Mouse (Mus musculus): Measurements from ENCODE around the gene Lifr. TPM values are rescaled to one million over a fixed set of nuclear protein-coding genes. Genes with fewer than 3 reads are reported as not detected.

Gene Lifr
- polyA plus RNA-seq, 1 experiment = 27.8 TPM

DNA sequence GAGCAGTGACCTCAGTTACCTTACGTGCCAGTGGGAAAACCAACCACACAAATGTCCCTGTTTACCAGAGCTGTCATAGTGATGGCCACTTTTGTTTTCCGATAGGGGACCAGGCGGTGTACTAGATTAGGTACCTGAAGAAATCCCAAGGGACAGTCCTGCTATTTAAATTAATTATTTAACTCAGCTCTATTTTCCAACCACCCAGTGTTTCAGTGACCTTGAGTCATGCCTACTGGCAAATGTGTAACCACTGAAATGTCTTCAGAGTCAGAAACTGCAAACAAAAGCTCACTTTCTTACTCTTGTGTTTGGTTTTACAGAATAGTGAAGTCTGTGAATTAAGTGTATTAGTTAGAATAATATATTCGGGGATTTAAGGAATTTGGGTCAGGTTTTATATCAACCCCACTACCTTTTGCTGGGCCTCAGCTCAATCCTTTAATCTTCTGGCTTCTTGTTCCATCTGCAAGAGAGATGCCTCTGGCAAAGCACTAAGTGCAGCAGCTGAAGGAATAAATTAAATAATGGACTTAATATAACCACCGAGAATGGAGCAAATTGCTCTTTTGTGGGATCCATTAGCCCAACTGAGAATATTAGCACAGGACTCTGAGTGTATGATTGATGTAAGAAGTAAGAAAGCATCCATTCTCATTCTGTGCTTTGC lies 33.5 kb downstream of the Lifr start:
- 0 out of 2 replicates have a peak, but pooled peaks cover 2% of the 10 kb centered on the region for H3K4me1 ChIP-seq (ENCODE audit: control insufficient read depth, insufficient read depth, insufficient read length)
- H3K27ac ChIP-seq (ENCODE audit: insufficient read depth, low read length) = no peak overlapping the region
- no peak overlapping the region for H3K4me3 ChIP-seq (ENCODE audit: extremely low read depth, insufficient read depth, insufficient read length)
- TF ChIP-seq CTCF (IDR thresholded peaks at IDR 0.05; ENCODE audit: extremely low read depth, insufficient read depth, insufficient read length, insufficient replicate concordance) (no peak), POLR2A (IDR thresholded peaks at IDR 0.05; ENCODE audit: low read depth, low read length) (no peak)
- H3K27me3 ChIP-seq (ENCODE audit: control insufficient read depth, insufficient read depth, low read length) = peaks cover 6% of the 10 kb centered on the region
- no peak for DNase-seq (ENCODE audit: low read depth in 1 of 2, low spot score in 2 of 2)
- 89% methylated on average over 5 of the region's 5 CpGs for WGBS
- H3K36me3 ChIP-seq (ENCODE audit: control insufficient read depth, insufficient read depth, low read length) = no peaks in the 10 kb centered on the region

DNA sequence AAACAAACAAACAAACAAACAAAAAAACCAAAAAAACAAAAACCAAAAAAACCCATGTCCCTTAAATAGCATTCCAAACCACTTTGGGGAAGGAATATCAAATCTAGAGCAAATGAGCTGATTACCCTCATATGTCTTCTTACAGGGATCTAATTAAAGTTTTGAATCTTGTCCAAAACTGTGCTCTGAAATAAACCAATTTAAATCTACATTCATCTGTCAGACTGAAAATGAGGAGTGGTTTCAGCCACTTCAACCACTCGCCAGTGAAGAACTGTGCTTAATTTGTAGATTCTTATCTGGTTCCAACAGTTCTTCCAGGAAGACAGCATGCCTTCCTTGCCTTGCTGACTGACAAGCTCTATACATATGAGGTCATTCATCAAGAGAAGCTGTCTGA lies 35.8 kb downstream of the Lifr start:
- H3K4me3 ChIP-seq (ENCODE audit: extremely low read depth, insufficient read depth, insufficient read length) = no peak overlapping the region
- no peak overlapping the region for H3K27ac ChIP-seq (ENCODE audit: insufficient read depth, low read length)
- no peak for DNase-seq (ENCODE audit: low read depth in 1 of 2, low spot score in 2 of 2)
- H3K4me1 ChIP-seq (ENCODE audit: control insufficient read depth, insufficient read depth, insufficient read length) = peaks cover 8% of the 10 kb centered on the region; the same call in 1 of the 2 replicates
- H3K36me3 ChIP-seq (ENCODE audit: control insufficient read depth, insufficient read depth, low read length) = no peaks in the 10 kb centered on the region
- TF ChIP-seq CTCF (IDR thresholded peaks at IDR 0.05; ENCODE audit: extremely low read depth, insufficient read depth, insufficient read length, insufficient replicate concordance) (no peak), POLR2A (IDR thresholded peaks at IDR 0.05; ENCODE audit: low read depth, low read length) (no peak)
- 24% methylated on average over 1 of the region's 1 CpGs for WGBS
- H3K27me3 ChIP-seq (ENCODE audit: control insufficient read depth, insufficient read depth, low read length) = peaks cover 19% of the 10 kb centered on the region

DNA sequence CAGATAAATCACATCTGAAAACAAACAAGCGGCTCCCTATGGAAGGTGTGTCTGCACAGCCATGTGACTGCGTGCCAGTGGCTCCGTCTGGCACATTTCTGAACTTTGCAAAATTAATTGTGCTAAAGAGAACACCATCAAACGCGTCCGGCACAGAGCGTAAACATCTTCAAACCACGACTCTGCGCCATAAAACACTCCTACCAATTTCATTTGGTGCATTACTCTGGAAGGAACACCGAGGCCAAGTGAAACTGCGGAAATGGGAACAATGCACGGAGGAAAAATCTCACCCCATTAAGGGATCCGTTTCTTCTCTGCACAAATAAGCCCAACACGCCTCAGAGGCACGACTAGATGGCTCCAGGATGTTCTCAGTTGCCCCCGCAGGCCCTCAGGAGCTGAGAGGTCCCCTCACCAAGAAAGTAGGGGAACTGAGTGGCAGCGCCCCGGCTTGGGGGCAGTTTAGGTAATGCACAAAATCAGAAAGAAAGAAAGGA lies 38.3 kb downstream of the Lifr start:
- H3K4me3 ChIP-seq (ENCODE audit: extremely low read depth, insufficient read depth, insufficient read length) = peak overlapping the region; percentile 65
- no peaks in the 10 kb centered on the region for H3K36me3 ChIP-seq (ENCODE audit: control insufficient read depth, insufficient read depth, low read length)
- 6% methylated on average over 18 of the region's 18 CpGs for WGBS
- peaks cover 19% of the 10 kb centered on the region for H3K27me3 ChIP-seq (ENCODE audit: control insufficient read depth, insufficient read depth, low read length)
- DNase-seq (ENCODE audit: low read depth in 1 of 2, low spot score in 2 of 2) = no peak
- H3K27ac ChIP-seq (ENCODE audit: insufficient read depth, low read length) = peak overlapping the region; percentile 48; the same call in 1 of the 2 replicates
- H3K4me1 ChIP-seq (ENCODE audit: control insufficient read depth, insufficient read depth, insufficient read length) = peaks cover 7% of the 10 kb centered on the region; the same call in 1 of the 2 replicates
- TF ChIP-seq POLR2A (IDR thresholded peaks at IDR 0.05; ENCODE audit: low read depth, low read length) (no peak), CTCF (IDR thresholded peaks at IDR 0.05; ENCODE audit: extremely low read depth, insufficient read depth, insufficient read length, insufficient replicate concordance) (no peak)

DNA sequence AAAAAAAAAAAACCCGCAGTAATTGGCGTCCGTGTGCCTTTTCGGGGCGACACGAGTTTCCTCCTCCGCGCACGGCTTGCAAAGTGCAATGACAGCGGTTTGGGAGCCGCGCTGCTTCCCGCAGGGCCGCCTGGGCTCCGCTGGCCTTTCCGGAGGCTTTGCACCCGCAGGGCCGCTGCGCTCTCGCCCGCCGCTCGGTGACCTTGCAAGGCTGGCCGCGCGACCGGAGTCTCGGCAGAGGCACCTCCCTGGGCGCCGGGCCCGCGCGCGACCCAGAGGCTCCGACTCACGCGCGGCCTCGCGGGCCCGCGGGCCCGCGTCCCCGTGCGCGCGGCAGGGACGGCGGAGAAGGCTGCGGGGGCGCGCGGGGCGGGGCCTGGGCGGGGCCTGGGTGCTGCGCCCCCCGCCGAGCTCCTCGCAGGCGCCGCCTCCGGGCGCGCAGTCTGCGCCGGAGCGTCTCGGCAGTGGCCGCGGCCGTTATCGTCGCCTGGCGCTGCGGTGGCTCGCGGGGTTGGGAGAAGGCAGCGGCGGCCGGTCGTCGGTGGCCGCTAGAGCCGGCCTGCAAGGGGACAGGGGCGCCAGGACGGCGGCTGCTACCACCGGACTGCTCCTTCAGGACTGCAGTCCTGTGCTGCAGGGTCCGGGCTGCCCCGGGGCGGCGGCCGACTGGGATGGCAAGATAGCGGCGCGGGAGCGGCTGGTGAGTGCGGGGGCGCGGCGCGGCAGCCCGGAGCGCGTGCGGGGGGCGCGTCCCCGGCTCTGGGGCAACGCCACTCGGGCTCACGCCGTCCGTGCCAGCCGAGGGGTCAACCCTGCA lies 38.9 kb downstream of the Lifr start:
- WGBS = under 1% methylated on average over 108 of the region's 116 CpGs
- Histone ChIP-seq H3K27ac (ENCODE audit: insufficient read depth, low read length) (peak overlapping the region; percentile 48), H3K4me1 (ENCODE audit: control insufficient read depth, insufficient read depth, insufficient read length) (peaks cover 7% of the 10 kb centered on the region; the same call in 1 of the 2 replicates), H3K27me3 (ENCODE audit: control insufficient read depth, insufficient read depth, low read length) (peaks cover 19% of the 10 kb centered on the region), H3K36me3 (ENCODE audit: control insufficient read depth, insufficient read depth, low read length) (no peaks in the 10 kb centered on the region), H3K4me3 (ENCODE audit: extremely low read depth, insufficient read depth, insufficient read length) (peak overlapping the region; percentile 76)
- peak; percentile 15; the same call in 1 of the 2 replicates for TF ChIP-seq POLR2A (IDR thresholded peaks at IDR 0.05; ENCODE audit: low read depth, low read length)
- TF ChIP-seq CTCF (IDR thresholded peaks at IDR 0.05; ENCODE audit: extremely low read depth, insufficient read depth, insufficient read length, insufficient replicate concordance) = no peak
- peak in 1 of 2 experiments; percentile 45 for DNase-seq (ENCODE audit: low read depth in 1 of 2, low spot score in 2 of 2)

DNA sequence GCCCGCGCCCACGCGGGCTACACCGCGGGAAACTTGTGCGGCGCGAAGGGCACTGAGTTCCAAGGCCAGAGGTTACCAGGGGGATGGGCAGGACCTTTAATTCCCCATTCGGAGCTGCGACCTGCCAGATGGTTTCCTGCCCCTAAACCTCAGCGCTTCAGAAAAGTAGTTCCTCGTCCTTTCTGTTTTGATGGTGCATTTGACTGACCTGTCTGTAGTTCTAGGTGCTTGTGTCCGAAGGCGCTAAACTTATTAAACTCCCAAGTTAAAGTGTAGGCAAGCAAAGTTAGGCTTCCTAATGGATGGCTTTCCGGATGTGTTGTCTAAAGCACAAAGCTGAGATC lies 39.5 kb downstream of the Lifr start:
- Histone ChIP-seq H3K27ac (ENCODE audit: insufficient read depth, low read length) (peak overlapping the region; percentile 46), H3K27me3 (ENCODE audit: control insufficient read depth, insufficient read depth, low read length) (peaks cover 18% of the 10 kb centered on the region), H3K4me3 (ENCODE audit: extremely low read depth, insufficient read depth, insufficient read length) (peak overlapping the region; percentile 76), H3K4me1 (ENCODE audit: control insufficient read depth, insufficient read depth, insufficient read length) (peaks cover 7% of the 10 kb centered on the region; the same call in 1 of the 2 replicates), H3K36me3 (ENCODE audit: control insufficient read depth, insufficient read depth, low read length) (no peaks in the 10 kb centered on the region)
- 2% methylated on average over 16 of the region's 16 CpGs for WGBS
- TF ChIP-seq CTCF (IDR thresholded peaks at IDR 0.05; ENCODE audit: extremely low read depth, insufficient read depth, insufficient read length, insufficient replicate concordance) = no peak
- TF ChIP-seq POLR2A (IDR thresholded peaks at IDR 0.05; ENCODE audit: low read depth, low read length) = no peak
- no peak for DNase-seq (ENCODE audit: low read depth in 1 of 2, low spot score in 2 of 2)

DNA sequence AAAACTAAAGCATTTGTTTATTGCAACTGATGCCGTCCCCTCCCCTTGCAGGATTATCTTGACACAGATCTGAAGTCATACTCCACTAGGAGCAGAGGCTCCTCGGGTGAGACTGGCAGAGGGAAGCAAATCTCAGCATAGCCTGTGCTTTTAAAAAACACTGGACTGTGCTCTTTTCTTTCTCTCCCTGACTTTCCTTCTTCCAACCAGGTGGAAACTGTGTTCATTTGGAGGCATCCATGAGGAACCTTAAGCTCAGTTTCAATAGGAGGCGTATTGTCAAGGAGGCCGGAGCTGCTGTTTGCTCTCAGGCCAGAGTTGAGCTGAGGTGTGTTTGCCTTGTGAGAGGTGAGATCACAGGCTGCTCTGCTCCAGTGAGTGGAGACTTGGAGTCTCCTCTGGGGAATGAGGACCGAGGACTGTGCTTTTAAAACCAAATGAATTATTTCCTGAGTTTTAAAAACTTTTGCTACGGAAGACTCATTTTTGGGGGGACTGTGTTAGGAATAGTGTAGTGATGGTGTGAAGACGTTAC lies 40.3 kb downstream of the Lifr start:
- 0 out of 2 replicates have a peak overlapping the region, but pooled peaks have one; percentile 32 for H3K4me3 ChIP-seq (ENCODE audit: extremely low read depth, insufficient read depth, insufficient read length)
- peaks cover 17% of the 10 kb centered on the region for H3K27me3 ChIP-seq (ENCODE audit: control insufficient read depth, insufficient read depth, low read length)
- TF ChIP-seq POLR2A (IDR thresholded peaks at IDR 0.05; ENCODE audit: low read depth, low read length) (no peak), CTCF (IDR thresholded peaks at IDR 0.05; ENCODE audit: extremely low read depth, insufficient read depth, insufficient read length, insufficient replicate concordance) (no peak)

More for the DNA sequence above, 40.3 kb downstream of the Lifr start:
- Histone ChIP-seq H3K27ac (ENCODE audit: insufficient read depth, low read length) (0 out of 2 replicates have a peak overlapping the region, but pooled peaks have one; percentile 13), H3K4me1 (ENCODE audit: control insufficient read depth, insufficient read depth, insufficient read length) (peaks cover 7% of the 10 kb centered on the region; the same call in 1 of the 2 replicates), H3K36me3 (ENCODE audit: control insufficient read depth, insufficient read depth, low read length) (no peaks in the 10 kb centered on the region)
- WGBS = 45% methylated on average over 7 of the region's 7 CpGs
- DNase-seq (ENCODE audit: low read depth in 1 of 2, low spot score in 2 of 2) = no peak

All from spleen, adult 2 months (tissue).